Mouse (Mus musculus) stomach, postnatal 0 days (tissue): ENCODE measurements around the gene Spata20. TPM values are rescaled to one million over a fixed set of nuclear protein-coding genes. Genes with fewer than 3 reads are reported as not detected.

ENCODE experiments used
- ATAC-seq: fragments of 200-750 bp; cut with Nextera tagmentation; 2 replicates; pipeline ENCODE4 v1.8.0; 2017; ENCODE audit not compliant: low FRiP score, low TSS enrichment
- DNase-seq: peaks from one replicate; pipeline ENCODE4 v3.0.0-alpha.2; 2016; ENCODE audit warnings: low spot score
- H3K27ac ChIP-seq: fragments of 300-500 bp; sonication (generic); replicated peaks from 2 replicates; pipeline ENCODE4 v1.5.1; 2014; ENCODE audit warnings: mild to moderate bottlenecking, control low read depth
- H3K27me3 ChIP-seq: fragments of 300-500 bp; sonication (generic); 2 replicates; pipeline ENCODE4 v1.6.1; 2014; ENCODE audit warnings: low read length; ENCODE audit not compliant: control insufficient read depth, insufficient read depth
- H3K36me3 ChIP-seq: fragments of 300-500 bp; sonication (generic); 2 replicates; pipeline ENCODE4 v1.6.1; 2014; ENCODE audit warnings: low read length, mixed read lengths; ENCODE audit not compliant: control insufficient read depth, insufficient read depth
- H3K4me1 ChIP-seq: fragments of 300-500 bp; sonication (generic); replicated peaks from 2 replicates; pipeline ENCODE4 v1.6.1; 2014; ENCODE audit warnings: antibody characterized with exemption; ENCODE audit not compliant: control insufficient read depth, insufficient read depth
- H3K4me2 ChIP-seq: fragments of 300-500 bp; sonication (generic); replicated peaks from 2 replicates; pipeline ENCODE4 v1.6.1; 2014; ENCODE audit warnings: low read depth, mild to moderate bottlenecking, control low read depth, moderate library complexity
- H3K4me3 ChIP-seq: fragments of 300-500 bp; sonication (generic); 2 replicates; pipeline ENCODE4 v1.5.1; 2014; ENCODE audit warnings: low read depth, low read length, control low read depth
- H3K9ac ChIP-seq: fragments of 300-500 bp; sonication (generic); 2 replicates; pipeline ENCODE4 v1.6.1; 2014; ENCODE audit warnings: mild to moderate bottlenecking, low read length, control low read depth, mixed read lengths
- H3K9me3 ChIP-seq: fragments of 300-500 bp; sonication (generic); 2 replicates; pipeline ENCODE4 v1.6.1; 2016; ENCODE audit warnings: low read length; ENCODE audit not compliant: control insufficient read depth
- CTCF ChIP-seq: IDR thresholded peaks from 2 replicates; pipeline ENCODE4 v1.5.1; 2016; ENCODE audit warnings: antibody characterized with exemption, low read depth, mild to moderate bottlenecking, moderate library complexity
- EP300 ChIP-seq: optimal IDR thresholded peaks from 2 replicates; pipeline ENCODE3; 2016; ENCODE audit warnings: antibody characterized with exemption
- WGBS: fragments of 180-500 bp; shearing (Covaris S2); extraction: QIAGEN DNeasy Blood & Tissue Kit; methylation state at CpG from one replicate; pipeline ENCODE4 v1.1.7; 2014; 5-methylcytosine and 5-hydroxymethylcytosine counted together
- polyA plus RNA-seq: library from polyadenylated mRNA; unstranded; fragments of >200 nt; fragmentation: Nextera tagmentation; extraction: Ambion mirVana; gene quantifications from 2 replicates; pipeline ENCODE4 v1.2.1, GENCODE M21; 2015

Gene Spata20
- polyA plus RNA-seq, 1 experiment from 2014 or later = 0.18 TPM

DNA sequence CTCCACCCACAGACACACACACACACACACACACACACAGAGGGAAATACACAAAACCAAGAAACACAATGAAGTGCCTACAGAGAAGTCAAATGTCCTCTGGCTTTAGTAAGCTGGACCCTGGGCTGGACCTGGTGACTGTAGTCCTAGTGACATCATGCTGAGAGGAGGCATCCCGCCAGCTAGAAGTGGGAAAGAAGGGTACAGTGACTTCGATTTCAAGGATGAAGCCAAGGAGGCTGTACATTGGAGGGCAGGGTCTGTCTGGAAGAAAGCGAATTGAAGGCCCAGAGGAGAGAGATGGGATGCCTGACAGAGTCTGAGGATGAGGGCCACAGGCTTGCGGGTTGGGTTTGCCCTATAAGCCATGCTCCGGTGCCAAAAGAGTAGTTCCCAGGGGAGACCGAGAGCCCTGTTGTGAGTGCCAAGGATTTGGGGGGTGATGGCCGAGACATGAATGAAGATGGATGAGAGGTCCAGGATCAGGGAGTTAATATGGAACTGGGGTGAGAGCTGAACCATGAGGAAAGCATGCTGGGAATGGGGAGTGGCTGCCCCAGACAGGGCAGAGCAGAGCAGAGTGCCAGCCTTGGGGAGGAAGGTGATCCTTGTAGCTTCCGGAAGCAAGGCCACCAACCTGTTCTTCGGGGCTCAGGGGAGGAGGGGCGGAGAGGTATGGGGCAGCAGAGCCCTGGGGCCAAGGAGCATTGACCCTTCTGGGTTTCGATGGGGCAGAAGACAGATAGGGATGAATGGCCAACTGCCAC lies 3.0 kb upstream of the Spata20 start:
- 84% methylated on average over 11 of the region's 11 CpGs for WGBS

DNA sequence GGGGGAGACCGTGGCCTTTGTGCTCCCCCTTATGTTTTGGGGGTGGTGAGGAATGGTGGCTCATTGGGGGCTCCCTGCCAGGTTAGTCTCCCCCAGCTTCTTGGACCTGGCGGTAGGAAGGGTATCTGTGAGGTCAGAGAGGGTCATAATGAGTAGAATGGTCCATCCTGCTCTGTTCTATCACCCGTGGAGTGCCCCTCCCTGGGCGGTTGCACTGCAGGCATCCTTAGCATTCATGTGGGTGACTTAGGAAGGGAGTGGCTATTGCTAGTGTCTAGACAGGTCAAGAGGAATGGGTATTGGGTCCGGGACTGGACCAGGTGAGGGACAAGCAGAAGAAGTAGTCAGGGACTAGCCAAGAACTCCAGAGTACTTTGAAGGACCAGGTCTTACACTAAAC lies 756 bp downstream of the Spata20 start:
- no peaks in the 10 kb centered on the region for H3K36me3 ChIP-seq
- 72% methylated on average over 5 of the region's 5 CpGs for WGBS

More for the DNA sequence above, 3.0 kb upstream of the Spata20 start:
- Histone ChIP-seq H3K4me3 (no peak overlapping the region), H3K4me1 (no peaks in the 10 kb centered on the region), H3K9ac (no peak overlapping the region), H3K27ac (no peak overlapping the region), H3K36me3 (peaks cover 2% of the 10 kb centered on the region; the same call in 1 of the 2 replicates), H3K27me3 (no peaks in the 10 kb centered on the region), H3K4me2 (no peak overlapping the region), H3K9me3 (no peaks in the 10 kb centered on the region)
- peak; percentile 31; the same call in 1 of the 2 replicates for ATAC-seq
- no peak for TF ChIP-seq EP300
- TF ChIP-seq CTCF = no peak
- DNase-seq = peak; percentile 35

DNA sequence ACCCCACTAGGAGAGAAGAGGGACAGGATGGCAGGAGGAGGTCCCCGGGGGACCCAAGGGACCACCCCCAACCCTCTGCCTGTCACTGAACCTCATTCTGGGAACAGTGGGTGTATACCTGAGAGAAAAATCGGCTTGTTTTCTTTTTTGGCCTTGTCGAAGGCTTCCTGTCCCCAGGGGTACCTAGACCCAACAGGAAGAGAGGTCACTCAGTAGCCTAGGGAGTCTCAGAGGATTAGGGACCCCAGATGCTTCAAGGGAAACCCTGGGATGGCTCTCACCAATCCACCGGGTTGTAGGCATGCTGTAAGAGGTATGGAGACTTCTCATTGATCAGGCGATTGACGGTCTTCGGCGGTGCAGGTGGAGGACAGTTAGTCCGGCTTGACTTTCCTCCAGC lies 1.3 kb downstream of the Spata20 start:
- no peak overlapping the region for H3K9ac ChIP-seq
- no peaks in the 10 kb centered on the region for H3K9me3 ChIP-seq
- no peak overlapping the region for H3K4me2 ChIP-seq
- H3K36me3 ChIP-seq = no peaks in the 10 kb centered on the region
- ATAC-seq (no peak), DNase-seq (no peak)
- H3K4me3 ChIP-seq = no peak overlapping the region
- no peaks in the 10 kb centered on the region for H3K4me1 ChIP-seq
- no peaks in the 10 kb centered on the region for H3K27me3 ChIP-seq
- TF ChIP-seq EP300 = no peak
- TF ChIP-seq CTCF = no peak
- WGBS = 86% methylated on average over 9 of the region's 9 CpGs
- no peak overlapping the region for H3K27ac ChIP-seq

More for the DNA sequence above, 756 bp downstream of the Spata20 start:
- Histone ChIP-seq H3K9ac (no peak overlapping the region), H3K4me1 (no peaks in the 10 kb centered on the region), H3K4me2 (no peak overlapping the region), H3K27me3 (no peaks in the 10 kb centered on the region), H3K9me3 (no peaks in the 10 kb centered on the region), H3K4me3 (no peak overlapping the region), H3K27ac (no peak overlapping the region)
- TF ChIP-seq EP300 (no peak), CTCF (no peak)
- DNase-seq = no peak
- ATAC-seq = no peak

DNA sequence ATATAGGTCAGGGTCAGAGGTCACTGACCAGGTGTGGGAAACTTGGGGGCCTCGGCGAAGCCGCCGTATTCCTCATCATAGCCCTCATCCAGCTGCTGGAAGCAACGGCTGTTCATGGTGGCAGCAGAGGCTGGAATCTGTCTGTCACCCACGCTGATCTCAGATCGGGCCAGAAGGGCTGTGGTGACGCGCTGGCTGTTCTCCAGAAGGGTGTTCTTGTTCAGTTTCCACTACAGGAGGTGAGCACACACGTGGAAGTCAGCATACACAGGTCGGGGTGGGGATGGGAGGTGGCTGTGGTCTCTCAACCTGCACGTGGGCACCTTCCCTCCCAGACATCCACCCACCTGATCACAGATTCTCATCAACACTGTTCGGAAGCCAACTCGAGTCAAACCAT lies 2.1 kb downstream of the Spata20 start:
- TF ChIP-seq CTCF = no peak
- no peak for TF ChIP-seq EP300
- Histone ChIP-seq H3K4me3 (no peak overlapping the region), H3K4me2 (no peak overlapping the region), H3K9ac (no peak overlapping the region), H3K27ac (no peak overlapping the region), H3K27me3 (no peaks in the 10 kb centered on the region), H3K36me3 (no peaks in the 10 kb centered on the region), H3K4me1 (no peaks in the 10 kb centered on the region), H3K9me3 (no peaks in the 10 kb centered on the region)
- DNase-seq = no peak
- ATAC-seq = no peak
- WGBS = 81% methylated on average over 14 of the region's 14 CpGs

DNA sequence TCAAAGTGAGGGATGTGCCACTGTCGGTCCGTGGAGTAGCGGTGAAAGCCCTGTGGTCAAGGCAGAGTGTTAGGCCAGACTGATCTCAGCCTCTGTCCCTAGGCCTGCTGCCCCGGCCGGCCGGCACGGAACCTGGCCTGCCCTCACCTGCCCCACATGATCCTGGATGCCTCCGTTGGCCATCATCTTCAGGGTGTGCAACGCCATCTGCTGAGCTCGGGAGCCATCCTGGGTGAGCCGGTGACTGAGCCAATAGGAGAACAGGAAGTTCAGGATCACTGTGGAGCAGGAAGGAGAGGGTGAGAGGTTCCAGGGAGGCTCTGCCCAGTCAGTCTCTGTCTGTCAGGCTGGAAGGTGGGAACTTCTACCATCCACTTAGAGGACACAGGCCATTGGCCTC lies 2.5 kb downstream of the Spata20 start:
- no peak for DNase-seq
- ATAC-seq = no peak
- Histone ChIP-seq H3K4me2 (no peak overlapping the region), H3K9me3 (no peaks in the 10 kb centered on the region), H3K27ac (no peak overlapping the region), H3K4me1 (no peaks in the 10 kb centered on the region), H3K9ac (no peak overlapping the region), H3K27me3 (no peaks in the 10 kb centered on the region), H3K4me3 (no peak overlapping the region), H3K36me3 (no peaks in the 10 kb centered on the region)
- 0 out of 2 replicates have a peak, but pooled peaks have one; percentile 6 for TF ChIP-seq CTCF
- TF ChIP-seq EP300 = no peak
- WGBS = 64% methylated on average over 11 of the region's 11 CpGs

DNA sequence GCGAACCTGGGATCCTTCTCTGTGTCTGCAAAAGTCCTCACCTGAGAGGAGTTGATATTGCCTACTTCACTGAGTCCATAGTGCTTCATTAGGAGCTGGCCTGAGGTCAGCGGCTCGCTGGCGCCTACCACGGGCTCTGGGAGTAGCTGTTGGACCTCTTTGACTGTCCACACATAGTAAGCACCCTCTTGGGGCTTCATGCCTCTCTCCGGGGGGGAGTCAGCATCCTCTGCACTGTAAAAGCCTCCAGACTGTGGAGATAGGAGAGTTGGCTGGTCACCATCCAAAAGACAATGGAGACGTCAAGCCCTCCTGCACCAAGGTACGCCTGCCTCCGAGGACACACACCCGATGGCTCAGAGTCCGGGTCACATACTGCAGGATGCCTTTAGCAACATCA lies 3.2 kb downstream of the Spata20 start:
- ATAC-seq = no peak
- H3K4me2 ChIP-seq = no peak overlapping the region
- no peaks in the 10 kb centered on the region for H3K36me3 ChIP-seq
- no peak overlapping the region for H3K27ac ChIP-seq
- no peak for TF ChIP-seq EP300
- TF ChIP-seq CTCF = no peak
- no peaks in the 10 kb centered on the region for H3K27me3 ChIP-seq
- WGBS = 94% methylated on average over 11 of the region's 11 CpGs
- H3K4me3 ChIP-seq = no peak overlapping the region
- no peak overlapping the region for H3K9ac ChIP-seq
- DNase-seq = no peak
- H3K4me1 ChIP-seq = no peaks in the 10 kb centered on the region
- H3K9me3 ChIP-seq = no peaks in the 10 kb centered on the region
